Mouse (Mus musculus) 3T3-L1 (cell line): Measurements from ENCODE around the gene Pacs2.

Source experiments
- DNase-seq: peaks from one replicate; pipeline ENCODE4 v3.0.0-alpha.2; 2015; ENCODE audit warnings: low read depth, low spot score

Pacs2 gene

GRCm38 (mm10) chr12:113012443-113012842 lies 1.9 kb upstream of the Pacs2 start:
- no peak for DNase-seq

GRCm38 (mm10) chr12:113013021-113013491 lies 1.3 kb upstream of the Pacs2 start:
- DNase-seq: peak; percentile 48

- no peak for DNase-seq
Measured at GRCm38 (mm10) chr12:113014561-113015556, 551 bp downstream of the Pacs2 start.

GRCm38 (mm10) chr12:113015956-113016355 lies 1.6 kb downstream of the Pacs2 start:
- DNase-seq: no peak

- no peak for DNase-seq
Measured at GRCm38 (mm10) chr12:113016976-113017375, 2.7 kb downstream of the Pacs2 start.

GRCm38 (mm10) chr12:113017429-113017984 lies 3.2 kb downstream of the Pacs2 start:
- no peak for DNase-seq

- DNase-seq: no peak
Measured at GRCm38 (mm10) chr12:113018763-113019162, 4.5 kb downstream of the Pacs2 start.

GRCm38 (mm10) chr12:113021488-113021887 lies 7.2 kb downstream of the Pacs2 start:
- peak; percentile 53 for DNase-seq

- DNase-seq: peak; percentile 96
Measured at GRCm38 (mm10) chr12:113023082-113023481, 8.8 kb downstream of the Pacs2 start.

GRCm38 (mm10) chr12:113026557-113026956 lies 12.2 kb downstream of the Pacs2 start:
- DNase-seq: no peak

GRCm38 (mm10) chr12:113027495-113027894 lies 13.2 kb downstream of the Pacs2 start:
- peak; percentile 24 for DNase-seq

GRCm38 (mm10) chr12:113028067-113028466 lies 13.8 kb downstream of the Pacs2 start:
- no peak for DNase-seq

- DNase-seq: no peak
Measured at GRCm38 (mm10) chr12:113028898-113029297, 14.6 kb downstream of the Pacs2 start.

- no peak for DNase-seq
Measured at GRCm38 (mm10) chr12:113030046-113030445, 15.7 kb downstream of the Pacs2 start.

- DNase-seq: no peak
Measured at GRCm38 (mm10) chr12:113030993-113031392, 16.7 kb downstream of the Pacs2 start.

GRCm38 (mm10) chr12:113031441-113031840 lies 17.1 kb downstream of the Pacs2 start:
- no peak for DNase-seq

GRCm38 (mm10) chr12:113032296-113033250 lies 18.3 kb downstream of the Pacs2 start:
- DNase-seq: no peak

- no peak for DNase-seq
Measured at GRCm38 (mm10) chr12:113035093-113035492, 20.8 kb downstream of the Pacs2 start.

- DNase-seq: no peak
Measured at GRCm38 (mm10) chr12:113036996-113037395, 22.7 kb downstream of the Pacs2 start.

GRCm38 (mm10) chr12:113038414-113038813 lies 24.1 kb downstream of the Pacs2 start:
- DNase-seq: peak; percentile 48
